Mouse (Mus musculus): Measurements from ENCODE around the gene Mlh3. TPM values are rescaled to one million over a fixed set of nuclear protein-coding genes. Genes with fewer than 3 reads are reported as not detected.

The Mlh3 gene
- total and polyA plus RNA-seq, 3 experiments = 1.9 to 33.6 (median 20.8) TPM

DNA sequence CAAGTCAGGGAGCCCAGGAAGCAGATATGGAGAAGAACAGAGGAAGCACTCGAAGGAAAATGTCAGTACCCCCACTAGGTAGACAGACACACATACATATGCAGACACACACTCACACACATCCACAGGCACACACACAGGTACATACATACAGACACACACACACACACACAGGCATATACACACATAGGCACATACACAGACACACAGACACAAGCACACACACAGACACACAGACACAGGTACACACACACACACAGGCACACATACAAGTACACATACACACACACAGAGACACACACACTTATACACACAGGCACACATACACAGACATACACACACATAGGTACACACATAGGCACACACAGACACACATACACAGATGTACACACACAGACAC lies 70.4 kb downstream of the Mlh3 start:
- TF ChIP-seq CTCF (IDR thresholded peaks at IDR 0.05; ENCODE audit: low read depth, low read length) (0 out of 2 replicates have a peak, but pooled peaks have one; percentile 5), GATA2 (IDR thresholded peaks at IDR 0.05; ENCODE audit: borderline replicate concordance, low read depth, low read length) (0 out of 2 replicates have a peak, but pooled peaks have one; percentile 20), GATA1 (IDR thresholded peaks at IDR 0.05; ENCODE audit: borderline replicate concordance, low read length) (no peak)
- Histone ChIP-seq H3K27me3 (ENCODE audit: insufficient read depth, low read length) (peaks cover 65% of the 10 kb centered on the region), H3K4me3 (ENCODE audit: low read depth, low read length) (no peak overlapping the region), H3K36me3 (replicated peaks) (no peaks in the 10 kb centered on the region), H3K4me1 (ENCODE audit: insufficient read depth, low read depth, low read length) (no peaks in the 10 kb centered on the region), H3K9me3 (replicated peaks) (no peaks in the 10 kb centered on the region)
- no peak for DNase-seq (ENCODE audit: low spot score)
- no peak for ATAC-seq (ENCODE audit: extremely low read depth, insufficient number of reproducible peaks, low FRiP score, poor library complexity, severe bottlenecking)

DNA sequence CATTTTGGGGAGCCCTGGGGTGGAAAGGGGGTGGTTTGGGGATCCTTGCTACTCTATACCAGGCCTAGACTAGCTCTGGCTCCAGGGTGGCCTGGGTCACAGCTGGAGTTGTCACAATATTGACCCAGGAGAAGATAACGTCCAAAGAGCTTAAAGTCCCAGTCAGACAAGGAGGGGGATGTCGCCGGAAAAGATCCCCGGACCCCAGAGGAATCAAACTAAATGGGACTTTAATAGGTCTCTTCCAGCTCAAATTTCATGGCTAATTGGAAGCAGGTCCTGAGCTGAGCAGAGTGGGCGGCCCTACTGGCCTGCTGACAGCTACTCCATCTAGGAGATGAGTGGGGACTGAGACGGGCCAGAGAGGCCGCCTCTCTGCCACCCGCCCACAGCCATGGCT lies 72.5 kb downstream of the Mlh3 start:
- H3K27me3 ChIP-seq (ENCODE audit: insufficient read depth, low read length) = peaks cover 71% of the 10 kb centered on the region
- no peaks in the 10 kb centered on the region; the same call in 1 of the 2 replicates for H3K4me1 ChIP-seq (ENCODE audit: insufficient read depth, low read depth, low read length)
- H3K4me3 ChIP-seq (ENCODE audit: low read depth, low read length) = no peak overlapping the region
- no peaks in the 10 kb centered on the region for H3K36me3 ChIP-seq (replicated peaks)
- H3K9me3 ChIP-seq (replicated peaks) = no peaks in the 10 kb centered on the region
- ATAC-seq (ENCODE audit: extremely low read depth, insufficient number of reproducible peaks, low FRiP score, poor library complexity, severe bottlenecking) = no peak
- TF ChIP-seq GATA1 (IDR thresholded peaks at IDR 0.05; ENCODE audit: borderline replicate concordance, low read length) = no peak
- TF ChIP-seq POLR2AphosphoS5 (IDR thresholded peaks at IDR 0.05; ENCODE audit: insufficient replicate concordance, low read depth, low read length) = no peak
- TF ChIP-seq CTCF (IDR thresholded peaks at IDR 0.05; ENCODE audit: low read depth, low read length) = no peak
- no peak for TF ChIP-seq TAL1 (conservative IDR thresholded peaks at IDR 0.05; ENCODE audit: low read depth, low read length)
- TF ChIP-seq GATA2 (IDR thresholded peaks at IDR 0.05; ENCODE audit: borderline replicate concordance, low read depth, low read length) = no peak
- DNase-seq (ENCODE audit: low spot score) = no peak

DNA sequence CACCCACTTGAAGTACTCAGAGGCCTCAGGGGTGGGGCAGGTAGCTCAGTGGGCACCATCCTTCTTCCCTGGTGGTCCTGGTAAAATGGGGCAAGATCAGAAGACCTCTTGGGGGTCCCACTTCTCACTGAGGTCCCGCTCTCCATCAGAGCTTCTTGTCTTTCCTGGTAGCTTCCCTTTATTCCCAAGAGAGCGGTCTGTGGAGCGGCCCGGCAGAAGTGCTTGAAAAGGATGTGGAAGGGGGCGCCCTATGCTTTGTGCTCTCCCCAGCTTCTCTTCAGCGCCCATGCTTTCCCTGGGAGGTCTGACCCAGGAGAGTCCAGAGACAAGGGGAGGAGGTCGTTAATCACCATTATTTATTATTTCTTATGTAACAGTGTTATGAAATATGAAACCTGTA lies 73.0 kb downstream of the Mlh3 start:
- no peak for DNase-seq (ENCODE audit: low spot score)
- TF ChIP-seq TAL1 (conservative IDR thresholded peaks at IDR 0.05; ENCODE audit: low read depth, low read length) = no peak
- TF ChIP-seq CTCF (IDR thresholded peaks at IDR 0.05; ENCODE audit: low read depth, low read length) = no peak
- no peak for TF ChIP-seq GATA1 (IDR thresholded peaks at IDR 0.05; ENCODE audit: borderline replicate concordance, low read length)
- no peak for TF ChIP-seq GATA2 (IDR thresholded peaks at IDR 0.05; ENCODE audit: borderline replicate concordance, low read depth, low read length)
- no peak for TF ChIP-seq POLR2AphosphoS5 (IDR thresholded peaks at IDR 0.05; ENCODE audit: insufficient replicate concordance, low read depth, low read length)
- ATAC-seq (ENCODE audit: extremely low read depth, insufficient number of reproducible peaks, low FRiP score, poor library complexity, severe bottlenecking) = no peak
- Histone ChIP-seq H3K27me3 (ENCODE audit: insufficient read depth, low read length) (peaks cover 75% of the 10 kb centered on the region), H3K4me3 (ENCODE audit: low read depth, low read length) (no peak overlapping the region), H3K36me3 (replicated peaks) (no peaks in the 10 kb centered on the region), H3K4me1 (ENCODE audit: insufficient read depth, low read depth, low read length) (peaks cover 6% of the 10 kb centered on the region), H3K9me3 (replicated peaks) (no peaks in the 10 kb centered on the region)

DNA sequence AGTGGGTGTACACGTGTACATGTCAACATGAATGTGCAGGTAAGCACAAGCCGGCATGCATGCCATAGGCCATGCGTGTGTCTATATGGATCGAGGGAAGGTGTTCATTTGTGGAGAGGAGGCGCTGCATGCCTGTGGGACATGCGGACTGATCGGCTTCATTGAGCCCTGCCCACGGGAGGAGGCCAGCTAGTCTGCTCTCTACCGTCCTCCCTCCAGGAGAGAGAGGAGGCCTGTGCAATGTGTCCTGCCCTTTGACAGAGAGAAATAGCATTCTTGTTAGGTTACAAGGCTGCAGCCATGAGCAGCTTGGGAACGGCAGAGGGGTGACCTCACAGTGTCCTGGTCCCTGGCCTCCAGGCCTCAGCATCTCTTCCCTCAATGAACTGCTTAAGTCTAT lies 74.2 kb downstream of the Mlh3 start:
- DNase-seq (ENCODE audit: low spot score) = no peak
- Histone ChIP-seq H3K4me3 (ENCODE audit: low read depth, low read length) (no peak overlapping the region; the same call in 1 of the 2 replicates), H3K4me1 (ENCODE audit: insufficient read depth, low read depth, low read length) (peaks cover 7% of the 10 kb centered on the region), H3K27me3 (ENCODE audit: insufficient read depth, low read length) (peaks cover 67% of the 10 kb centered on the region), H3K9me3 (replicated peaks) (no peaks in the 10 kb centered on the region), H3K36me3 (replicated peaks) (no peaks in the 10 kb centered on the region)
- TF ChIP-seq GATA2 (IDR thresholded peaks at IDR 0.05; ENCODE audit: borderline replicate concordance, low read depth, low read length) (no peak), TAL1 (conservative IDR thresholded peaks at IDR 0.05; ENCODE audit: low read depth, low read length) (no peak), POLR2AphosphoS5 (IDR thresholded peaks at IDR 0.05; ENCODE audit: insufficient replicate concordance, low read depth, low read length) (0 out of 2 replicates have a peak, but pooled peaks have one; percentile 28)
- no peak for ATAC-seq (ENCODE audit: extremely low read depth, insufficient number of reproducible peaks, low FRiP score, poor library complexity, severe bottlenecking)

DNA sequence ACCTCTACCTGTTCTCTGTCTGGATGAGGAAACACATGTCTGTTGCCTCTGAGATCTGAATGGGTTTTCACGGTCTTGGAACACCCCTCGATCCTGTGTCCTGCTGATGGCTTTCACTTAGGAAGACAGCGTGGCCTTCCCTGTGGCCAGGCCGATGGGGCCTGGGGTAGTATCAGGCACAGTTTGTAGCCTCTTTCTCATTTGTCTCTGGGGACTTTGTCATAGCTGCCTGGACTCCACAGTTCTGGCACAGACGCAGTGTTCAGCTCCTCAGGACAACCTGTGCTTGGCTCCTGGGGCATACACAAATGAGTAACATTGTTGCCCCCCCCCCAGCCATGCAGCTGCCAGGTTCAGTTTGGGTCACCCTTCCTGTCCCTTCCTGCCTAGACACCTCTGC lies 75.3 kb downstream of the Mlh3 start:
- ATAC-seq (ENCODE audit: extremely low read depth, insufficient number of reproducible peaks, low FRiP score, poor library complexity, severe bottlenecking) (no peak), DNase-seq (ENCODE audit: low spot score) (no peak)
- H3K36me3 ChIP-seq (replicated peaks) = no peaks in the 10 kb centered on the region
- TF ChIP-seq CTCF (IDR thresholded peaks at IDR 0.05; ENCODE audit: low read depth, low read length) (no peak), GATA1 (IDR thresholded peaks at IDR 0.05; ENCODE audit: borderline replicate concordance, low read length) (no peak), POLR2AphosphoS5 (IDR thresholded peaks at IDR 0.05; ENCODE audit: insufficient replicate concordance, low read depth, low read length) (no peak), TAL1 (conservative IDR thresholded peaks at IDR 0.05; ENCODE audit: low read depth, low read length) (no peak), GATA2 (IDR thresholded peaks at IDR 0.05; ENCODE audit: borderline replicate concordance, low read depth, low read length) (no peak)
- H3K4me1 ChIP-seq (ENCODE audit: insufficient read depth, low read depth, low read length) = peaks cover 7% of the 10 kb centered on the region
- no peak overlapping the region for H3K4me3 ChIP-seq (ENCODE audit: low read depth, low read length)
- H3K27me3 ChIP-seq (ENCODE audit: insufficient read depth, low read length) = peaks cover 60% of the 10 kb centered on the region
- no peaks in the 10 kb centered on the region for H3K9me3 ChIP-seq (replicated peaks)

DNA sequence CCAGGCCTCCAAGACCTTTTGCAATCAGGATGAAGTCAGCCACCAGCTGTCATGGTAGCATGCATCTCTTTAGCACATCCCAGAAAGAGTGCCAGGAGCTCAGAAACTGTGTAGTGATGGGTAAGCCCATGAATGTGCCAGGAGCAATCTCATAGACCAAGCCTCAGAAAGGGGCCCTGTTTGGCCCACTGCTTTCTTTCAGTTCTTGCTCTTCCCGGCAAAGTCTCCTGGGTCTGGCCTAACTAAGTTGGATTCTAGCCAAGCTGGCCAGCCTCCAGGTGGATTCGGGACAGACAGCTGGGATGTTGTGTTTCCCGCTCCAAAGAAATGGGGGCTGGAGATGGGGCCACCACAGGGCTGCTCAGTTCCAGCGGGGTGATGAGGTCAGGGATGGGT lies 75.8 kb downstream of the Mlh3 start:
- TF ChIP-seq TAL1 (conservative IDR thresholded peaks at IDR 0.05; ENCODE audit: low read depth, low read length) (no peak), CTCF (IDR thresholded peaks at IDR 0.05; ENCODE audit: low read depth, low read length) (no peak), POLR2AphosphoS5 (IDR thresholded peaks at IDR 0.05; ENCODE audit: insufficient replicate concordance, low read depth, low read length) (no peak), GATA2 (IDR thresholded peaks at IDR 0.05; ENCODE audit: borderline replicate concordance, low read depth, low read length) (no peak), GATA1 (IDR thresholded peaks at IDR 0.05; ENCODE audit: borderline replicate concordance, low read length) (no peak)
- Histone ChIP-seq H3K27me3 (ENCODE audit: insufficient read depth, low read length) (peaks cover 58% of the 10 kb centered on the region), H3K9me3 (replicated peaks) (no peaks in the 10 kb centered on the region), H3K4me1 (ENCODE audit: insufficient read depth, low read depth, low read length) (peaks cover 7% of the 10 kb centered on the region), H3K4me3 (ENCODE audit: low read depth, low read length) (no peak overlapping the region), H3K36me3 (replicated peaks) (no peaks in the 10 kb centered on the region)
- ATAC-seq (ENCODE audit: extremely low read depth, insufficient number of reproducible peaks, low FRiP score, poor library complexity, severe bottlenecking) (no peak), DNase-seq (ENCODE audit: low spot score) (no peak)

All from G1E (cell line).